Mouse (Mus musculus): ENCODE data around the gene Tmem8b. TPM values are rescaled to one million over a fixed set of nuclear protein-coding genes. Genes with fewer than 3 reads are reported as not detected.

Tmem8b gene
- total RNA-seq, 2 experiments from 2014 or later = 4.7 to 5.0 TPM

DNA sequence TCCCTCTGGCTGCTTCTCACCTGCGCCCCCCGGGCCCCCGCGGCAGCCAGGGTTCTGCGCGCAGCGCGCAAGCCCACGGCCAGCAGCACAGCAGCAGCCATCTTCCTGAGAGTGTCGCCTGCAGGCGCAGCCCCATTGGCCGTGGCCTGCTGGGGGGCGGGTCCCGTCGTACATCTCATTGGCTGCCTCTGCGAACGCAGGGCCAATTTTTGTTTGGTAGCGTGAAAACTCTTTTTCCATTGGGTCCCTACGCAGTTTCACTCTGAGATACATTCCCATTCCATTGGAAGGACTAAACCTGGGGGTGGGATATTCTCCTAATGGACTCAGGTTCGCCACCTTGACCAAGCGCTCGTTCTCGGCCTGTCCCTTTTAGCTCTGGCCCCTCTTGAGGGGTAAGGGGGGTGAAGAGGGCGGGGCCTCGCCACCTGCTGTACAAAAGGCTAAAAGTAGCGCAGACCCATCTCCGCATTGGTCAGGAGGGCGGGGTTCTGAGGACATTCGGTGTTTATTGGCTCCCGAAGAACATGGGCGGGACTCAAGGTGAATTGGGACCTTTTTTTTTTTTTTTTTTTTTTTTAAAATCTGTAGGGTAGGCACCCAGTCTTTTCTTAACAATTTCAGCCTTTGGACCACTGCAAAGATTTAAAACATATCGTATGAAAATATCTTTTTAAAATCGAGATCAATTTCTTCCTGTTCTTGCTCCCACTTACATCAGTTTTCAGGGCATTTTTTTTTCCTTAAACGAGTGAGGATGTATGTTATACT is 12.2 kb upstream of the Tmem8b start, which contains the start of gene Hint2:
Hint2 (minus strand) TSS at position 128 of the 771 bp plus-strand sequence.
- DNase-seq = peak; percentile 94 to 97

GRCm38 (mm10) chr4:43657146-43657545 is 11.6 kb upstream of the Tmem8b start:
- DNase-seq = no peak

GRCm38 (mm10) chr4:43666412-43666811 is 2.4 kb upstream of the Tmem8b start:
- no peak for DNase-seq

DNA sequence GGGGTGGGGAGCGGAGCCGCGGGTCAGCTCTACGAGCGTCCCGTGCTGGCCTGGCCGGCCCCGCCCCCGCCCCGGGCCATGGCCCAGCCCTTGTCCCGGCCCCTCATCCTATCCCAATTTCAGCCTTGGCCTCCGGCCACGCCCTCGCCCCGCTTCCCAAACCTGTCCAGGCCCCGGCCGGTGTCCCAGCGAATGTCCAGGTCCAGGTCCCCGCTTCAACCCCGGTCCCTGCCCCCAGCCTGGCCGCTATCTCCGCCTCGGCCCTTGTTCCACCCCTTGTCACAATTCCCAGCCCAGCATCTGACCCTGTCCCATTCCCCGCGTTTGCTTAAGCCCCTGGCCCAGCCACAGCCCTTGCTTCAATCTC is 640 bp downstream of the Tmem8b start:
- peak; percentile 83 to 88 for DNase-seq

GRCm38 (mm10) chr4:43672070-43672469 is 3.3 kb downstream of the Tmem8b start:
- peak; percentile 93 for DNase-seq

DNA sequence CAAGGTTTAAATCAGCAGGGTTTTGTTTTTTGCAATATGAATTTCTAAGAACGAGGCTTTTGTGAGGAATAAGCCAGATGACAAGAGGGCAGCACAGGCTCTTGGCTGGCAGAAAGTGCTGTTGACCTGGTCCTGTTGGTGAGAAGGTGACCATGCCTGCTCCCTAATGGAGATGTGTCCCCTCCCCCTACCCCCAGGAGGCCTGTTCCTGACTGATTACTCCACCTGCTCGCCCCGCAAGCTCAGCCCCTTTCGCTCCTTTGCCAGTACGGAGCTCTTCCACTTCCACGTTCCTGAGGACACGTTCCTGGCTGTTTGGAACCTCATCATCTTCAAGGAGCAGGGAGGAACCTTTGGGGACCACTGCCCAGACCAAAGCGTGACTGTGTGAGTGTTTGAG is 4.9 kb downstream of the Tmem8b start:
- peak in 1 of 2 experiments; percentile 41 for DNase-seq

DNA sequence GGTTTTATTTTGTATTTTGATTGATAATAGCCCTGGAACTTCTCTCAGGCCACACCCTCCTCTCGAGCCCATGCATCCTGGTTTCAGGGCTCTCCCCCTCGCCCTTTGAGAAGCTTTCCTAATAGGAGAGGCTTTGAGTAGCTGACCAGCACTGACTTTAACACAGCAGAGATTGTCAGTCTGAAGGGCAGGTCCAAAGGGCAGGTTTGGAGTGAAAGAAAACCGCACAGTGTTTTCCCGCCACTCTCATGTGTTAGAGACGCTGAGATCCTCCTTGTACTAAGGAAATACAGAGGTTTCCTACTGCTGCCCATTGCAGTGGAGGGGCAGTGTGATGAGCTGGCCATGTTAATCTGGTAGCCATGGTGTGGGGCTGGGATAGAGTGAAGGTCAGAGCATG is 6.2 kb downstream of the Tmem8b start:
- DNase-seq = no peak

DNA sequence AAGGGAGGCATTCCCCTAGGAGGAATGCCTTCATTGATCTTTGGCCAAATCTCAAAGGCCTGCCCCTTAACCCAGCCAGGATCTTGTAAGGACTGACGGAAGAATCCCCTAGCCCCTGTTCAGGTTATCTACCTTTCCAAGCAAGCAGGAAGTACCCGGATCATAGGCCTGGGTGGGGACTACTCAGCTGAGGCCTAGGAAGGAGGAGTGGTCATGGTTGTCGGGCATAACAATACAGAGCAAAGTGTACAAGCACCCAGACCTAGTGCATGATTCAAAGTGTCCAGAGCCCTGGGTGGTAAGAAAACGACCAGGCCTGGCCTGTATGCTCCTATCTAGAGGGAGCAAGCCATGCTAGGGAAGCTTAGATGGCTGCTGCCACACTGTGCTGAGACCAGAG is 6.8 kb downstream of the Tmem8b start:
- DNase-seq = no peak

GRCm38 (mm10) chr4:43678541-43678940 is 9.8 kb downstream of the Tmem8b start:
- DNase-seq = no peak

DNA sequence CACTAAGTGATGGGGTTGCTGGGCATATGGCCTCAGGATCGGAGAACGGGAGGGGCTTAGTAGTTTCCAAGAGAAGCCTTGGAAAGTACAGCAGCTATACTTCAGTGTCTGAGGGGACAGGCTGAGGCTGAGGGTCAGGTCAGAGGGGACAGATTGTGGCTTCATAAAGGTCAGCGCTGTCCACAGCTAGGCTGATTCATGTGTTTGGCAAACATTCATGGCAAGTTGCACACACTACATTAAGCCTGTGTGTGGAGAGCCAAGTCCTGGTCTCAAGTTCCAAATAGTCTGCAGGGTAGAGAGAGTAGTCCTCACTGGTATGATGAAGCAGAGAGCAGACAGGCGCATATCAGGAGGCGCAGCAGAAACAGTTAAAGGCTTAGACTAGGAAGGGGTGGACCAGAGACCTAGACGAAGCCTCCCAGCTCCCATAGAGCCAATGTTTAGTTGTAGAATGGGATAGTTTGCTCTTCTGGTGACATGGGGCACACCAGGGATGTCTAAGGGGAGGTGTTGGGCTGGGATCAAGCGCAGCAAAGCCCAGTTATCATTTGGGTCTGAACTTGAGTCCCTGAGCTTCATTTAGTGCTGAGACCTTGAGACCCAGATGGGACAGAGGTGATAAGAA is 10.8 kb downstream of the Tmem8b start:
- DNase-seq = peak; percentile 71 to 74

DNA sequence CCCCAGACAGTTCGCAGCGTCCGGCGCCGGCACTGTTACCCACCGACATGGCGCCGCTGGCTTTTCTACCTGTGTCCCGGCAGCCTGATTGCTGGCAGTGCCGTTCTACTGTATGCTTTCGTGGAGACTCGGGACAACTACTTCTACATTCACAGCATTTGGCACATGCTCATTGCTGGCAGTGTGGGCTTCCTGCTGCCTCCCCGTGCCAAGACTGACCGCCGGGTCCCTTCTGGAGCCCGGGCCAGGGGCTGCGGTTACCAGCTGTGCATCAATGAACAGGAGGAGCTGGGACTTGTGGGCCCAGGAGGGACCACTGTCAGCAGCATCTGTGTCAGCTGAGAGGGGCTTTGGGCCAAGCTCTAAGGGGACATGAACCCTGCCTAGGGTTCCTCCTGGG is 21.2 kb downstream of the Tmem8b start:
- no peak for DNase-seq

DNA sequence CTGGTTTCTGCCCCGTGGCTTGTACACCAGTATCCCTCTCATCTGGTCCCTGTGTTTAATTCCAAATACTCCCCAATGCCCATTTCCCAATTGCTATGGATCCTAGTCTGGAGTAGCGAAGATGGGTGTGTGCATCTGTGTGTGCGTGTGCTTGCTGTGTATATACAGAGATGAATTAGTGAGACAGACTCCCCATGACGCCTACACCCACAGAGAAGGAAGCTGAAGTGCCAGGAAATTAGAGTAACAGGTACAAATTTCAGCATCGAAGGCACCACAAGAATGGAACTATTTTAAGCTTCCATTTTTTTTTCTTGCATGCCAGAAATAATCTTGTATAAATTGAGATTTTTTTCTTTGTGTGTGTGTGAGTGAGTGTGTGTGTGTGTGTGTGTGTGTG is 22.3 kb downstream of the Tmem8b start:
- DNase-seq = no peak

- peak; percentile 72 to 75 for DNase-seq
These were observed 25.1 kb downstream of the Tmem8b start for GRCm38 (mm10) chr4:43693806-43694241.

- DNase-seq = no peak
These were observed 25.9 kb downstream of the Tmem8b start for GRCm38 (mm10) chr4:43694439-43695248.

GRCm38 (mm10) chr4:43695249-43695671 is 26.5 kb downstream of the Tmem8b start:
- DNase-seq = peak in 1 of 2 experiments; percentile 64

GRCm38 (mm10) chr4:43696561-43696960 is 27.8 kb downstream of the Tmem8b start:
- DNase-seq = no peak

GRCm38 (mm10) chr4:43700707-43701106 is 31.9 kb downstream of the Tmem8b start, which contains the start of gene Olfr70:
TSS of gene Olfr70 (minus strand) at chr4:43700807.
- no peak for DNase-seq

DNA sequence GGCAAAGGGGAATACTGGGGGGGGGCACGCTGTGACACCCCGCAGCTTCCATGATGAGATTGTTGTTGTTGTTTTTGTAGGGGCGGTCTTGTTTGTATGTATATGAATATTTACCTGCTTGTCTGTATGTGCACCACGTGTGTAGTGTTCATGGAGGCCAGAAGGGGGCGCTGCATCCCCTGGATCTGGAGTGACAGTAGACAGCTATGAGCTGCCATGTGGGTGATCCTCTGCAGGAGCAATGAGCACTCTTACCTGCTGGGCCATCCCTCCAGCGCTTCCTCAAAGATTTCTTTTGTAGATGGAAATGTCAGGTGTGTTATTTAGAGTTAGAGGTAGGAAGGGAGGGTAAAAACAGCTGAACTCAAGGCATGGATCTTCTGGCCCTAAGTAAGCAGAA is 34.7 kb downstream of the Tmem8b start:
- no peak for DNase-seq

GRCm38 (mm10) chr4:43703851-43704250 is 35.1 kb downstream of the Tmem8b start:
- peak in 1 of 2 experiments; percentile 54 for DNase-seq

- no peak for DNase-seq
These were observed 37.2 kb downstream of the Tmem8b start for GRCm38 (mm10) chr4:43705991-43706390.

DNA sequence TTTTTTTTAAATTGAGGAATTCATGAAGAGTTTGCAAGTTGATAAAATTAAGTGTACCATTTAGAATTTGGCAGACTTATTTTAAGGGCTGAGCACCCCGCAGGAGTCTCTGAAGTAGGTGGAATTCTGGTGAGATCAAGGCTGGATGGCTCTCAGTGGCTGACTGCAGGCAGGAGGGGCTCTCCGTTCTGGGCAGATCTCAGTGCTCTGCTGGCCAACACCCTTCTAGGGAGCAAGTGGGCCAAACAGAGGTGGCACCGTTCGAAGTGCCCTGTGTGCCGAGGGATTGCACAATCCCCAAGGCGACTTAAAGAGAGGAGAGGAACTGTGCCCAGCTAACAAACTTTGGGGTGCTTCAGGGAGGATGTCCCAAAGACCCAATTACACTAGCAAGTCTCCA is 41.1 kb downstream of the Tmem8b start, which contains the start of gene Olfr71:
Olfr71 (minus strand) TSS at position 387 of the 400 bp plus-strand sequence.
- no peak for DNase-seq

- DNase-seq = peak; percentile 86 to 93
These were observed 43.0 kb downstream of the Tmem8b start for GRCm38 (mm10) chr4:43711821-43712220.
